Mouse (Mus musculus) CD4-positive helper T cell, adult 2 months (primary cell): ENCODE data around the gene Car15.

Source experiments
- DNase-seq: peaks from one replicate; pipeline ENCODE4 v3.0.0-alpha.2; 2012; ENCODE audit warnings: low read depth, missing footprints, low spot score

The Car15 gene

DNA sequence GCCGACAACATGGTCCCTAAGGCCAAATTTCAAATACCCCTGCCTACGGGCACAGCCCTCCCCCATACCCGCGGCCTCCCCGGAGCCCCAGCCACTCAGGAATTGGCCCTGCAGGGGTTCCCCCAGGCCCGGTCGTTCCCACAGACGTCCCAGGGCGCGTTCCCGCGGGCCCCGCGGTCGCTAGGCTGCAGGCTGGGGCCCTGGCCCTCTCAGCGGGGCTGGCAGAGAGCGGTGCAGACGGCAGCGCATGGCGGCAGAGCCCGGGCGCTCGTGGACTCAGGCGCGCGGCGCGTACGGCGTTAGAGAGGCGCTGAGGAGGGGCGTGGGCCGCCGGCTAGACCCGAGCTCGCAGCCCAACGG, 4.9 kb downstream of the Car15 start:
- DNase-seq: no peak

GRCm38 (mm10) chr16:17832821-17833220, 5.3 kb downstream of the Car15 start, which contains the start of gene B830017H08Rik:
B830017H08Rik (plus strand) TSS chr16:17833121.
- no peak for DNase-seq

DNA sequence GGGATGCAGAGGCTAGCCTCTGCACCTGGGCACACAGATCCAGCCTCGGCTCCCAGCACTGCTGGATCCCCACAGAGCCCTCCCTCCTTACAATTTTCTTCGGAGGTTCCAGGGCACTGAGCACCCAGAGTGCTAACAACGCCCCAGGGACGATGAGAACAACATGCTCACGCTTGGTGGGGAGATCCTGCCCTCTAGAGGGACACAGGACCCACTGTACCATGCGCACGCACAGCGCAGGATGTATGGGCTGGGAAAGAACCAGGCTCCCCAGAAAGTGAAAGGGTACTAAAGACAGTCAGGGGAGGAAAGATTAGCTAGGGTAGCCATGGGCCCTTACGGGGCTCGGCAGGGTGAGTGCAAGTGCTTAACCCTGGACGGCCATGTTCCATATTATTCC, 6.4 kb downstream of the Car15 start:
- DNase-seq: no peak

- DNase-seq: no peak
Measured at GRCm38 (mm10) chr16:17830385-17831178, 7.6 kb downstream of the Car15 start.

- no peak for DNase-seq
Measured at GRCm38 (mm10) chr16:17828867-17829266, 9.3 kb downstream of the Car15 start.

DNA sequence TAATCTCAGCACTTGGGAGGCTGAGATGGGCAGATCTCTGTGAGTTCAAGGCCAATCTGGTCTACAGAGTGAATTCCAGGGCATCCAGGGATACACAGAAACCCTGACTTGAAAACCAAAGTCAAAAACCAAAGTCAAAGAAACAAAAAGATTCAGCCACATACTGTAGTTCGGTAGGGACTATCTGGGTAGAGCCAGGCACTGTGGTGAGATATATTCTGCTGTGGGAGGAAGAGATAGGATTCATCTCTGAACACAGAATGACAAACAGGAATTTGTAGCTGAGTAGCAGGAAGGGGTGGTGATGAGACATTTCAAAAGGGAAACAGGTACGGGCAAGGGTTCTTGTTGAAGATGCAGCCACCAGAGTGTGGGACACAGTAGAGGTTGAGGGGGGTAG, 9.9 kb downstream of the Car15 start:
- DNase-seq: no peak

GRCm38 (mm10) chr16:17826500-17826899, 11.7 kb downstream of the Car15 start:
- DNase-seq: no peak

DNA sequence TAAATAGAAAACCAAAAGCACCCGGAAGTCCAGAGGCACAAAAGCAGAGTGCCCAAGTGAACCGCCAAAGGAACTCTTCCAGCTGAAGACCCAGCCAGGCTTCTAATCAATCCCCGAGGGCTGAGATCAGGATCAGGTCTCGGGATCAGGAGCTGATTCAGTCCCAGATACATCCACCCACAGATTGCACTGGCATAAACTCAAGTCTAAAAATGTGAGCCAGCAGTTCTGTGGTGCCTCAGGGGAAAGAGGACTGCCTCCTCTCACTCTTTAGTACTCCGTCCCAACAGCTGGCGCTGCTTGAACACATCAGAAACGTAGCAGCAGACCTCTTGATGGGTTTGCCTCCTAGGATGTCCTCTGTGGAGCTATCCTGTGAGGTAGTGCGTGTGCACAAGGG, 21.6 kb downstream of the Car15 start:
- DNase-seq: no peak

DNA sequence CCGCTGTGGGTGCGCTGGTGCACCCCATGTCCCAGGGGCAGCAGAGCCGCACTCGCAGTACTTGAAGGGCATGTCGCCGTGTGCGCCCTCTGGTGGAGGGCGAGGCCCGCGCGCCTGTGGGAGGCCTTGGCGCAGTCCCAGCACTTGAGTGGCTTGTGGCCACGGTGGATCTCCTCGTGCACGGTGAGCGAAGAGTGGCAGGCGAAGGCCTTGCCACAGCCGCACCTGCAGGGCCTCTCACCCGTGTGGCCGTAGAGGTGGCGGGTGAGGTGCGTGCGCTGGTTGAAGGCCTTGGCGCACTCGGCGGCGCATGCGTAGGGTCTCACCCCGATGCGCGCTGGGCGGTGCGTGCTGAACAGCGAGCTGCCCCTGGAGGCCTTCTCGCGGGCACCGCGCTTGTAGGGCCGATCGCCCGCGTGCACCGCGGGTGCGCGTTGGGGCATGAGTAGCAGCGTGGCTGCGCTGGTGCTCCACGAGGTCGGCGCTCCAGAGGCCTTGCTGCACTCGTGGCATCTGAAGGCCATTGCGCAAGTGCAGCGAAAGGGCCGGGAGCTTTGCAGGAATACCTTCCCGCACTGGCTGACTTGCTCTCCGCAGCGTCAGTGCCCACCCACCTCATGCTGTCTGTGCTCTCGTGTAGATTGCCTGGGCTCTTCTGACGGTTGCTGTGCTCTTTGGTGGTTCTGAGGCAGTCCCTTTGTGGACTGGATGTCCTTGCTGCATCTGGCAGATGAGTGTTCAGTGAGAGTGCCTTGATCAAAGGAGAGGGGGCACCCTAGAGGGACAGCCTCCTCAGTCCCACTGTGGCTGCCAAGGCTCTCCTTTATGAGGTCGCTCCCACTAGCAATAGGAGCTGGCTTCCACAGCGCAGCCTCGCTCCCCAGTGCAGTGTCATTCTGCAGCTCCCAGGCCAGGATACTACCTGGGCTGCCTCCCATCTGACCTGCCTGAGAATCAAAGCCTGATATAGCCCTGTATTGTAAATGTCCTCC, 22.5 kb downstream of the Car15 start:
- DNase-seq: peak; percentile 87

DNA sequence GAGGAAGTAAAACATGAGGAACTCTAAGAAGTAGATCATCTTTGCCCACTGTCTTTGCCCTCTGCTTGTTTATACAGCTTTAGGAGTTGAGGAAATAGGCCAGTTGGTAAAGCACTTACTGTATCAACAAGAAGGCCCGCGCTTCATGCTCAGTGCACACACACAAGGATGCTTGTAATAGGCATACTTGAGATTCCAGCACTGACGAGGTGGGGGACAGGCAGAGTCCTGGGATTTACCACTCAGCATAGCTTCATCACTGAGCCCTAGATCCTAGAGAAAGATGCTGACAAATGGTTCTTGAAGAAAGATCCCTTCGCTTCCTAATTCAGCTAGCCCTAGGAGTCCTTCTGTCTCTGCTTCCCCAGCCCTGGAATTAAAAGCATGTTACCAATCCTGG, 25.0 kb downstream of the Car15 start:
- DNase-seq: no peak

DNA sequence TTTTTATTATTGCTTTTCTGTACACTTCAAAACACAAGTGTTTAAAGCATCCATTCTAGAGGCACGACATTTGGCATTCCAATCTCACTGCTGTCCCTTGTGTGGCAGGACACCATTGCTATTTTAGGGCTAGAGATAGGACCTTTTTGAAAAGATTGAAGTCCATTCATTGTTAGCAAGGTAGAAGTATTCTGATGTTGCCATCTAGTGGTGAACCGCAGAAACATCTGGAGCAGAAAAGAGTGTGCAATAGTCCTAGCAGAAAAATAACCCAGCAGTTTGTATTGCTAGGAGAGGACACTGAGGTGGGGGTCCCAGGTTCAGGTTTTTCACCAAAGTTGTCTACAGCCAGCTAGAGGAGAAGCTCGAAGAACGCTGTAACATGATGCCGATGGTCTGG, 26.0 kb downstream of the Car15 start:
- peak; percentile 48 for DNase-seq

GRCm38 (mm10) chr16:17809711-17810110, 28.5 kb downstream of the Car15 start:
- no peak for DNase-seq

GRCm38 (mm10) chr16:17809125-17809524, 29.0 kb downstream of the Car15 start:
- DNase-seq: no peak

- DNase-seq: peak; percentile 90
Measured at GRCm38 (mm10) chr16:17807192-17808009, 30.8 kb downstream of the Car15 start.

GRCm38 (mm10) chr16:17806581-17807191, 31.5 kb downstream of the Car15 start:
- DNase-seq: no peak

DNA sequence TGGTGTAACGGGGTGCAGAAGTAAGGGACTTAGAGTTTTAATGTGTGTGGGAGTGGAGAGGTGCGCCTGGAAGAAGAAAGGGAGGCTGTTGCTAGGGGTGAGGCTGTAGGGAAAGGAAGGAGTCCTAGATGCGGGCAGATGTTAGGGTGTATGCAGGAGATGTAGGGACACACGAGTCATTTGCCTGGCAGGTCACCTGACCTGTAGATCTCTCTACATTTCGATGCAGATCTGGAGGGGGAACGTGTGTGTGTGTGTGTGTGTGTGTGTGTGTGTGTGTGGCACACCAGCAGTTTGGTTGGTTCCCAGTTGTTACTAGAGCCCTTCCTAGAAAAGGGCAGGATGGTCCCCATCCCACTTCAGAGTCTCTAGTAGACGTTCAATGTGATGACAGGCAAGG, 33.2 kb downstream of the Car15 start:
- no peak for DNase-seq

- DNase-seq: peak; percentile 60
Measured at GRCm38 (mm10) chr16:17804449-17804912, 33.7 kb downstream of the Car15 start.

DNA sequence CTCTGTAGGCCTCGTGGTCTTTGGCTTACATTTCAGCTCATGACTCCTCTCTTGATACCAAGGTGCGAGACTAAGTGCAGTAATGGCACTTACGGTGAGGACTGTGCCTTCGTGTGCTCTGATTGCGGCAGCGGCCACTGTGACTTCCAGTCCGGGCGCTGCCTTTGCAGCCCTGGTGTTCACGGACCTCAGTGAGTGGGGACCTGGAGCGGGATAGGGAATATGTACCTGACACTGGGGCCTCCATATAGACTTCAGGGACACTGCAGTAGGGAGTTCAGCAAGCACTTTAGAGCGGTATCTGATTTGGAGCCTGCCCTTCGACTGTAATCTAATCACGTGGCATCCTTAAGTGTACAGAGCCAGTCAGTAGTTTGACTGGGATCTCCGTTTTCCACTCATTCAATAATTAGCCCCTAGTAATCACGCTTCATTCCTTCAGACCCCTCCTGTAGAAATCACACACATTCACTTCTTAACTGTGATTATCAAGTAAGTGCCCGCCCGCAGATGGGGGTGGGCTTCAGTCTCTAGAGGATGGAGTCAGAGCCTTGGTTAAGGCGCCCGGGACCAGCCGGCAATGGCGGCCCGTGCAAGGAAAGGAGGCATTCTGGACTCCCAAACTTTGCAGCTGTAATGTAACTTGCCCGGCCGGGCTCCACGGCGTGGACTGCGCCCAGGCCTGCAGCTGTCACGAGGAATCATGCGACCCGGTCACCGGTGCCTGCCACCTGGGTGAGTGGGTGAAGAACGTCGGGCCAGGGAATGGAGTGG, 34.3 kb downstream of the Car15 start:
- DNase-seq: no peak

DNA sequence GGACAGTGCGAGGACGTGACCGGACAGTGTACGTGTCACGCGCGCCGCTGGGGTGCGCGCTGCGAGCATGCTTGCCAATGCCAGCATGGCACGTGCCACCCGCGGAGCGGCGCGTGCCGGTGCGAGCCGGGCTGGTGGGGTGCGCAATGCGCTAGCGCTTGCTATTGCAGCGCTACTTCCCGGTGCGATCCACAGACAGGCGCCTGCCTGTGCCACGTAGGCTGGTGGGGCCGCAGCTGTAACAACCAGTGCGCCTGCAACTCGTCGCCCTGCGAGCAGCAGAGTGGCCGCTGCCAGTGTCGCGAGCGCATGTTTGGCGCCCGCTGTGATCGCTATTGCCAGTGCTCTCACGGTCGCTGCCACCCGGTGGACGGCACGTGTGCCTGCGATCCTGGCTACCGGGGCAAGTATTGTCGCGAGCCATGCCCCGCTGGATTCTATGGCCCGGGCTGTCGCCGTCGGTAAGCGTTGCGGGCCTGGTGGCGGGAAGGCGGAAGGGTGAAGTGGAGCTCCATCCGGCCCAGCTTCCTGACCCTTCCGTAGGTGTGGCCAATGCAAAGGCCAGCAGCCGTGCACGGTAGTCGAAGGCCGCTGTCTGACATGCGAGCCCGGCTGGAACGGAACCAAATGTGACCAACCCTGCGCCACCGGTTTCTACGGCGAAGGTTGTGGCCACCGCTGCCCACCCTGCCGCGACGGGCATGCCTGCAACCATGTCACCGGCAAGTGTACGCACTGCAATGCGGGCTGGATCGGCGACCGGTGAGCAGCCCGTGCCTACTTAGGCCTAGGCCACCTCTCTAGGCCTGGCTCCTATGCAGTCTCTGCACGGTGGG, 35.1 kb downstream of the Car15 start:
- no peak for DNase-seq
